Mouse (Mus musculus): ENCODE measurements at regions not wholly inside any gene's neighbourhood (a gene's known extent, or its start where the extent isn't known, plus 50 kb on each side); places are given as distances from the start of the nearest gene placed in this dataset.

- H3K4me1 ChIP-seq (ENCODE audit: control insufficient read depth, insufficient read depth, low read length) = no peaks in the 10 kb centered on the region
- no peak overlapping the region for H3K27ac ChIP-seq (ENCODE audit: control insufficient read depth, insufficient read depth, low read depth, low read length, poor library complexity)
- TF ChIP-seq CTCF (IDR thresholded peaks at IDR 0.05; ENCODE audit: control insufficient read depth, insufficient read depth, low read length) = no peak
- no peak for TF ChIP-seq POLR2A (IDR thresholded peaks at IDR 0.05; ENCODE audit: borderline replicate concordance, control insufficient read depth, low read depth, low read length)
- WGBS = 78% methylated on average over 18 of the region's 18 CpGs
- no peak overlapping the region for H3K4me3 ChIP-seq (replicated peaks; ENCODE audit: control insufficient read depth, low read depth, low read length)
Observed at GRCm38 (mm10) chr5:118428323-118429095, 132.0 kb upstream of the Med13l start.

GRCm38 (mm10) chr5:118433599-118433998 is 126.9 kb upstream of the Med13l start:
- TF ChIP-seq POLR2A (IDR thresholded peaks at IDR 0.05; ENCODE audit: borderline replicate concordance, control insufficient read depth, low read depth, low read length) (no peak), CTCF (IDR thresholded peaks at IDR 0.05; ENCODE audit: control insufficient read depth, insufficient read depth, low read length) (no peak)
- no peak overlapping the region for H3K4me3 ChIP-seq (replicated peaks; ENCODE audit: control insufficient read depth, low read depth, low read length)
- H3K27ac ChIP-seq (ENCODE audit: control insufficient read depth, insufficient read depth, low read depth, low read length, poor library complexity) = no peak overlapping the region
- WGBS = 82% methylated on average over 4 of the region's 4 CpGs
- H3K4me1 ChIP-seq (ENCODE audit: control insufficient read depth, insufficient read depth, low read length) = no peaks in the 10 kb centered on the region

GRCm38 (mm10) chr5:118434718-118435555 is 125.5 kb upstream of the Med13l start:
- Histone ChIP-seq H3K4me1 (ENCODE audit: control insufficient read depth, insufficient read depth, low read length) (no peaks in the 10 kb centered on the region), H3K27ac (ENCODE audit: control insufficient read depth, insufficient read depth, low read depth, low read length, poor library complexity) (no peak overlapping the region), H3K4me3 (replicated peaks; ENCODE audit: control insufficient read depth, low read depth, low read length) (no peak overlapping the region)
- WGBS = 84% methylated on average over 20 of the region's 20 CpGs
- TF ChIP-seq POLR2A (IDR thresholded peaks at IDR 0.05; ENCODE audit: borderline replicate concordance, control insufficient read depth, low read depth, low read length) = no peak
- no peak for TF ChIP-seq CTCF (IDR thresholded peaks at IDR 0.05; ENCODE audit: control insufficient read depth, insufficient read depth, low read length)

- Histone ChIP-seq H3K4me1 (ENCODE audit: control insufficient read depth, insufficient read depth, low read length) (no peaks in the 10 kb centered on the region), H3K4me3 (replicated peaks; ENCODE audit: control insufficient read depth, low read depth, low read length) (no peak overlapping the region), H3K27ac (ENCODE audit: control insufficient read depth, insufficient read depth, low read depth, low read length, poor library complexity) (no peak overlapping the region)
- WGBS = 77% methylated on average over 7 of the region's 7 CpGs
- TF ChIP-seq POLR2A (IDR thresholded peaks at IDR 0.05; ENCODE audit: borderline replicate concordance, control insufficient read depth, low read depth, low read length) = no peak
- TF ChIP-seq CTCF (IDR thresholded peaks at IDR 0.05; ENCODE audit: control insufficient read depth, insufficient read depth, low read length) = no peak
Observed at GRCm38 (mm10) chr5:118435556-118435950, 124.9 kb upstream of the Med13l start.

GRCm38 (mm10) chr5:118436035-118436434 is 124.4 kb upstream of the Med13l start:
- 38% methylated on average over 9 of the region's 9 CpGs for WGBS
- H3K27ac ChIP-seq (ENCODE audit: control insufficient read depth, insufficient read depth, low read depth, low read length, poor library complexity) = no peak overlapping the region
- H3K4me3 ChIP-seq (replicated peaks; ENCODE audit: control insufficient read depth, low read depth, low read length) = no peak overlapping the region
- TF ChIP-seq CTCF (IDR thresholded peaks at IDR 0.05; ENCODE audit: control insufficient read depth, insufficient read depth, low read length) (no peak), POLR2A (IDR thresholded peaks at IDR 0.05; ENCODE audit: borderline replicate concordance, control insufficient read depth, low read depth, low read length) (no peak)
- no peaks in the 10 kb centered on the region for H3K4me1 ChIP-seq (ENCODE audit: control insufficient read depth, insufficient read depth, low read length)

GRCm38 (mm10) chr5:118436474-118437306 is 123.8 kb upstream of the Med13l start:
- no peaks in the 10 kb centered on the region for H3K4me1 ChIP-seq (ENCODE audit: control insufficient read depth, insufficient read depth, low read length)
- no peak overlapping the region for H3K27ac ChIP-seq (ENCODE audit: control insufficient read depth, insufficient read depth, low read depth, low read length, poor library complexity)
- WGBS = 73% methylated on average over 22 of the region's 22 CpGs
- no peak for TF ChIP-seq CTCF (IDR thresholded peaks at IDR 0.05; ENCODE audit: control insufficient read depth, insufficient read depth, low read length)
- no peak for TF ChIP-seq POLR2A (IDR thresholded peaks at IDR 0.05; ENCODE audit: borderline replicate concordance, control insufficient read depth, low read depth, low read length)
- no peak overlapping the region for H3K4me3 ChIP-seq (replicated peaks; ENCODE audit: control insufficient read depth, low read depth, low read length)

- Histone ChIP-seq H3K4me3 (replicated peaks; ENCODE audit: control insufficient read depth, low read depth, low read length) (no peak overlapping the region), H3K4me1 (ENCODE audit: control insufficient read depth, insufficient read depth, low read length) (no peaks in the 10 kb centered on the region), H3K27ac (ENCODE audit: control insufficient read depth, insufficient read depth, low read depth, low read length, poor library complexity) (no peak overlapping the region)
- TF ChIP-seq CTCF (IDR thresholded peaks at IDR 0.05; ENCODE audit: control insufficient read depth, insufficient read depth, low read length) (no peak), POLR2A (IDR thresholded peaks at IDR 0.05; ENCODE audit: borderline replicate concordance, control insufficient read depth, low read depth, low read length) (no peak)
- WGBS = 83% methylated on average over 7 of the region's 7 CpGs
Observed at GRCm38 (mm10) chr5:118437307-118437610, 123.2 kb upstream of the Med13l start.

- WGBS = 79% methylated on average over 6 of the region's 6 CpGs
- Histone ChIP-seq H3K4me1 (ENCODE audit: control insufficient read depth, insufficient read depth, low read length) (no peaks in the 10 kb centered on the region), H3K27ac (ENCODE audit: control insufficient read depth, insufficient read depth, low read depth, low read length, poor library complexity) (no peak overlapping the region), H3K4me3 (replicated peaks; ENCODE audit: control insufficient read depth, low read depth, low read length) (no peak overlapping the region)
- no peak for TF ChIP-seq CTCF (IDR thresholded peaks at IDR 0.05; ENCODE audit: control insufficient read depth, insufficient read depth, low read length)
- TF ChIP-seq POLR2A (IDR thresholded peaks at IDR 0.05; ENCODE audit: borderline replicate concordance, control insufficient read depth, low read depth, low read length) = no peak
Observed at GRCm38 (mm10) chr5:118438016-118438415, 122.5 kb upstream of the Med13l start.

All from bone marrow, adult 2 months (tissue).